Mouse (Mus musculus) G1E-ER4 (cell line): ENCODE results near the gene Snph. TPM values are rescaled to one million over a fixed set of nuclear protein-coding genes. Genes with fewer than 3 reads are reported as not detected.

ENCODE experiments used
- GATA1 ChIP-seq: IDR thresholded peaks from one replicate; pipeline ENCODE4 v1.8.0; 2012; ENCODE audit warnings: low read length, inconsistent platforms
- polyA plus RNA-seq: library from polyadenylated mRNA; stranded (reverse); fragments of >175 nt; gene quantifications from 2 replicates; pipeline ENCODE4 v1.2.3, GENCODE M21; 2012

Gene Snph
- not detected in 2 replicates for polyA plus RNA-seq

- TF ChIP-seq GATA1, result no peak
These were observed at the start of gene Snph for GRCm38 (mm10) chr2:151632159-151632814. Snph (minus strand) TSS chr2:151632593.

- TF ChIP-seq GATA1, result no peak
These were observed 43.8 kb upstream of the Snph start for GRCm38 (mm10) chr2:151676234-151676633.

- TF ChIP-seq GATA1, result no peak
These were observed 38.6 kb upstream of the Snph start for GRCm38 (mm10) chr2:151670968-151671329.

DNA sequence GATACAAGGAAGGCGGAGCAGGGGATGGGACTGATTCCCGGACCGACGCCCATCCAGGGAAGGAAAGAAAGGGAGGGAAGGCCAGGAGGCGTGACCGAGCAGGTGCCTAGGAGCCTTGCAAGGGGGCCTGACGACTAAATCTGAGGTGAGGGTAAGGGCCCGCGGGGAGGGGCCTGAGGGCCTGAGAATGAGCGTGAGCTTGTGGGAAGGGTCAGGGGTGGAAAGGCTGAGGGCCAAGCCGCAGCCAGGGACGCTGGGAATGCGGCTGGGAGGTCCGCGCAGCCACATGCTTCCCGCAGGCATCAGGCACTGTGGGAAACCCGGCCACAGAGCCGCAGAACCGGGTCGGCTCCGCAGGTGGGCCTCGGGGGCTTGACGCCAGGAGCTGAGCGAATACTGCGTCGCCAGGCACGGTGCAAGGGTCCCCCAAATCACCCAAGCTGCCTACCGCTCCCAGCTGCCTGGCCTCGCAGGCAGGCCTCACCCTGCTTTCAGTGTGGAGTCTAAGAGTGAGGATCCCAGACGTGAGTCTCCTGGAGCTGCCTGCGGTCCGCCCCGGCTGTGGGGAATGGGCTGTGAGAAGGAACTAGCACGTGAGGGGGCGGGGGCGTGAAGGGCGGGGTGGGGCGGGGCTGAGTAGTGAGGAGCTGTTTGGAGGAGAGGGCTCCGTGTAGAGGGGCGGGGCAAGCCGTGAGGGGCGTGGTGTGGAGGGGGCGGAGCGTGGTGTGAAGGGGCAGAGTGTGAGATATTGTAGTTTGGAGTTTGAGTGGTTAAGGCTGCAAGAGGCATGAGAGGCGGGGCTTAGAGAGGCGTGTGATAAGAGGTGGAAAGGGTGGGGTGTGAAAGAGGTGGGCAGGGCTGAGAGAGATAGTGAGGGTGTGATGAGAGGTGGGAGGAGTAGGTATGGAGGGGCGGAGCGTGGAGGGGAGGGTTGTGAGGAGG, 37.9 kb upstream of the Snph start:
- TF ChIP-seq GATA1, result no peak

DNA sequence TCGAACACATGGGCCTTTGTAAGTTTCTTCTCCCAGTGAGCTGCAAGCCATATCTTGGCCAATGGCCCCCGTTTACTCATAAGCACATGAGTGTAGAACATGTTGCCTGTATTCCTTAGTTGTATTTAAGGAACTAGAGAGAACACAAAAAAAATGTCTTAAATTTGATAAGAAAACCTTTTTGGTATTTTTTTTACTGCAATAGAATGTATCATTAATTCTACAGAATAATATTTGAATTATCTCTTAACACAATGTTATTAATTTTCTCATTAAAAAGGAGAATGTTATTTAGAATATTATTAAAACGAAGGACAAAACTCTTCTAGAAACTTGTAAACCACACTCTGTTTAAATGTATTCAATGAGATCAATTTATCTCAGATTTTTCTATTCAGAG, 36.0 kb upstream of the Snph start, which contains the start of gene Rad21l:
TSS of gene Rad21l (minus strand) at position 101 of the 400 bp plus-strand sequence.
- TF ChIP-seq GATA1, result no peak

DNA sequence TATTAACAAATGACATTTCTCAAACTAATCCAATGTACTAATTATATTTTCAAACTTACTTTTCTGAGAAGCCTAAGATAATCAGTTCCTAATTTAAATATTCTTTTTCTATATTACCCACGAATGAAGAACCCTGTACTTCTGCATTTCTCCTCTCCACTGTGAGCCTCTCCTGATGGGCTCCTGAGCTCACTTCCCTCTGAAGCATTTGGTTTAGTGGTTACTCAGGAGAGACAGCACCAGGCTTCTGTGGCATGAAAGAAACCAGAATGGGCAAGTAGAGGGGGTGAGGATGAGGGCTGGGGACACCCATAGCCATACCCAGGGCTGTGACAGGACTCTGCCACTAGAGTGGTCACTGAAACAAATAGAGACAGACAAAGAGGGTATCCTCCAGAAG, 19.7 kb upstream of the Snph start:
- no peak for TF ChIP-seq GATA1

- TF ChIP-seq GATA1, result no peak
These were observed 3.6 kb upstream of the Snph start for GRCm38 (mm10) chr2:151636015-151636402.

DNA sequence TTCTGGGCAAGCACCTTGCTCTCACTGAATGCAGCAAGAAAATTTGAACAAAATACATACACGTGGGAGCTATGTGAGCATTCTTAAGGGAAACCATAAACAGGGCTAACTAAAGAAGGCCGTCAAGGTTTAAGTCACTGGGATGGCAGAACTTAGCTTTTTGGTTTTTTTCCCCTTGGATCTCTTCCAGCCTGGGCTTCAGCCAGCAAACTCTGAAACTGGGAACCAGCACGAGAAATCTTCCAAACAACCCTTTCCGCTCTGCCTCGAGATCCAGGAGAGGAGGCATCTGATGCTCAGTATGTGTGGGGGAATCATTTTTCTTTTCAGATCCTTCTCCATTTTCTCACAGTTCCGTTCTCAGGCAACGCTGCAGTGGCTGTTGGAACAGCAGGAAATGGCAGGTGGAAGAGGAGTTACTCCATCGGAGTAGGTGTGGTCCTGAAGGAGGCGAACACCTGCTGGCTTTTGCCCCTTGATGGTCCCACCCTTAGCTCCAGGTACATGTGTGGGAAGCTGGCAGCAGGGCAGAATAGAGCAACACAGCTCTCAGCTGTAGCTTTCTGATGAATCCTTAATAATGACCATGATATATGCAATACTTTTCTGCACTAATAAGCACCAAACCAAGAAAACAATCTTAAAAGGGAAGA, 3.1 kb upstream of the Snph start:
- no peak for TF ChIP-seq GATA1

- TF ChIP-seq GATA1, result no peak
These were observed 2.5 kb upstream of the Snph start for GRCm38 (mm10) chr2:151634903-151635302.

- no peak for TF ChIP-seq GATA1
These were observed 589 bp upstream of the Snph start for GRCm38 (mm10) chr2:151632982-151633381.

DNA sequence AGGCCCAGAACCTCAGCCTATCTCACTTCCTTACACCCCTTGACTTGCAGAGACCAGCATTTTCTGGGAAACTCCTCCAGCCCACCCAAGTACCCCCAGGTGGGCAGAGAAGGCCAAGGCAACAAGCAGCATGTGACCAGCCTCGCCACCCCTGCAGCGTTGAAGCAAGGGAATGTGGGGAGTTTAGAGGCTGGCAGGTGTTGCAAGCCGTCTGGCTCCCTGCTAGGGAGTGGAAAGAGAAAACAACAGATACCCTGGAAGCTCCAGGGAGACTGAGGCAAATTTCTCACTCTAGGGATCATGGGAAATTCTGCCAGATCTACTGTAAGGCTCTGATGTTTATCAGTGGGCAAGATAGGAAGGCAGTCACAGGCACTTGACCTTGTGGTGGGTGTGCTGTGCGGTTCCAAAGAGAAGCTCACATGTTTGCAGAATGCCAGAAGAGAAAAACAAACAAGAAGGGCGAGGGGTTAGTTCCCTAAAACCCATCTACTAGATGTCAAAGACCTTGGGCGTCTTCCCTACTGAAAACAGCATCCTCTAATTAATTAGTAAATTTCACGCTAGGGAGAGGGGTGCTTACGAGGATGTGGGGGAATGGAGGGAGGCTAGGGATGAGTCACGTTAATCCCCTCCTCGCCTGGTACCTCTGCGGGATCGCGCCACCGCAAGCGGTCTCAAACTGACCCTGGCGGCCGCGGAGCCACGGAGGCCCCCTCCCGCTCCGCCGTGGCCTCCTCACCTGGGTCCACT, 811 bp downstream of the Snph start:
- no peak for TF ChIP-seq GATA1

DNA sequence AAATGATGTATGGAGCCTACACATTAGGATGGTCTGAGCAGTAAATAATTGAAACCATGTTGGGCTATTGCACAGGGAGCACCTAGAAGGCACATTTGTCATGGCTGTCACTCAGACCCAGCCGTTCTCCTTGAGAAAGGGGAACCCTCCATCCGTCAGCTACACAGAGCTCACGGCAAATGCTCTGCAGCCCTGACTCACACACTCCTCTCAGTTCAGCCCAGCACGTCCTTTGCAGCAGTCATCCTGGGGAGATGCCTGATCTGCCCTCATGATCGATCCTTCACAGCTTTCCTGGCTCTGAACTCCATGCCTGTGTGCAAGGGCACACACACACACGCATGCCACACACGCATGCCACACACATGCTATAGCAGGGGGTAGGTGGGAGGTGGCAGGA, 3.1 kb downstream of the Snph start:
- no peak for TF ChIP-seq GATA1

DNA sequence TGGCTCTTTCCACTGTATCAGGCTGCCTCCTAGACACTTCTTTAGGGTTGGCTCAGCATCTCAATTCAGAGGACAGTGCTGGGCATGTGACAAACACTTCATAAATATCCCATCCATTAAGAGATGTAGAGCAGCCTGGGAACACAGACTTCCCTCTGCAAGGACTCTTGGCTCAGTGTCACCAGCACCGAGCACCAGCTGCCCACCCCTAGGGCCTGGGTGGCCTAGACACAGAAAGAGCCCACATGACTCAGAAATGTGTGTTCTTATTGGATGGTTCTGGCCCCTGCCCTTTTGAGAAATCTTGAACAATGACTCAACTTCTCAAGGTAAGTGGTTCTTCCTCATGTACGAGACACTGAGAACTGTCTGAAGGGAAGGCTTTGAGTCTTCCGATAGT, 4.4 kb downstream of the Snph start:
- no peak for TF ChIP-seq GATA1

- TF ChIP-seq GATA1, result no peak
These were observed 6.1 kb downstream of the Snph start for GRCm38 (mm10) chr2:151626296-151626695.

DNA sequence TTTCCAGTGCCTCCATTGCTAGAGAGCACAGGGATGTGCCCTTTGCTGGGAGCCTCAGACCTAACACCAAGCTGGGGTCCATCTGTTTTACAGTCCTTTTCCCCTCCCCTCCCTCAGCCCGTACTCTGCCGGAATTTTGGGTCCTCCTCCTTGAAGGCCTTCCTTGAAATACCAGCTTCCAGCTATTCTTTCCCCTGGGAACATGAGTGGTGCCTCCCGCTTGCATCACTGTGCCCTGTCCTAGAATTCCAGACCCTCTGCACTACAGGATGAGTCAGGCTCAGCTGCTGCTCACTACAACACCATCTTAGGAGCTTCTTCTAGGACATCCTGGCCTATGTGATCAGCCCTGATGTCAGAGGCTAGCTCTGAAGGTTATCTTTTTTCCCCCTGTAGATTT, 8.6 kb downstream of the Snph start:
- no peak for TF ChIP-seq GATA1

- TF ChIP-seq GATA1, result no peak
These were observed 15.7 kb downstream of the Snph start for GRCm38 (mm10) chr2:151616551-151617329.
